Mouse (Mus musculus) left cerebral cortex, adult 2 months (tissue): ENCODE measurements at regions not wholly inside any gene's neighbourhood (a gene's known extent, or its start where the extent isn't known, plus 50 kb on each side); places are given as distances from the start of the nearest gene placed in this dataset.

Source experiments
- DNase-seq, 2 experiments: peaks; one replicate each; pipeline ENCODE4 v3.0.0; 2021 to 2022; ENCODE audit warnings: low spot score in 2 of 2, mixed read lengths in 1 of 2; ENCODE audit errors: extremely low spot score in 1 of 2
- H3K27ac ChIP-seq: fragments of 200-600 bp; 2 replicates; pipeline ENCODE4 v1.8.1; 2022
- H3K4me3 ChIP-seq: fragments of 200-600 bp; 2 replicates; pipeline ENCODE4 v1.8.1; 2022
- CTCF ChIP-seq: fragments of 200-600 bp; IDR thresholded peaks from 2 replicates; pipeline ENCODE4 v1.8.1; 2022; ENCODE audit warnings: antibody characterized with exemption, mild to moderate bottlenecking, moderate library complexity
- intact Hi-C: fragments of 180-260 bp; cut with DNase I; formaldehyde crosslinking; loops from one replicate; pipeline ENCODE4 v1.15.1; 2025

DNA sequence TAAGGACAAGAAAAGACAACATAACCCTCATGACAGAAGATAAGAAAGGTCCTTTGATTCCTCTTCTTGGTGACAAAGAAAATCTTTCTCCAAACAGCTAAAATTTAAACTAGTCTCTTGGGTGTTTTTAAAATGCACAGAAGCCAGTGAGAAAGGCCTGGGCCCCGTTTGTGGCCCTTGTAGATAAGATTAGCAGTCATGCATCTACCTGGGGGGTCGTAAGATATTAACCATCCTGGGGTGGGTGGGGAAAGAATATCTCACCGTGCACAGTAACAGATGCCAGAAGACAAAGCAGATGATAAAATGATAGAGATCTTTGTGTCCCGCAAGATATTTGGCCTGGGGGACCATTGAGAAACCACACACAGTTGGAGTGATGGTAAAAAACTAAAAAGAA is 51.5 kb upstream of the Atp2b1 start:
- intact Hi-C loops, result no loop called here
- H3K27ac ChIP-seq, result no peak overlapping the region
- no peak for DNase-seq
- no peak overlapping the region for H3K4me3 ChIP-seq
- no peak for TF ChIP-seq CTCF

DNA sequence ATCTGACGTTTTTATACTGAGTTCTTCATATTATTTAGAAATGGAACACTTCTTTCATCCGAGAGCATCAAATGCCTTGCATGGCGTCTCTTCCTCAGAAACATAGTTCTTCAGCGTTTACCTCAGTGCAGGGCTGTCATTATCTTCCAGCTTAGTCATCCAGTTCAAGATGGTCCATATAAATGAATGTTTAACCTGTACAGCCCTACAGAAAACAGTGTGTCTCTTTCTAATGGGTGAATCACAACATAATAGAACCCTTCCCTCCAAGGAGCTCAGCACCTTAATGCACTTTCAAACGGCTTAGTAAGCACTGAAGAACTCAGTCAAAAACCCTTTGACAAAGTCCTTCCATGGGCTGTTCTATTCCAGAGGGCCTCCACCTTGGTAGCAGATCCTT is 49.8 kb upstream of the Atp2b1 start:
- intact Hi-C loops, result no loop called here

More for the DNA sequence above, 49.8 kb upstream of the Atp2b1 start:
- DNase-seq, result no peak
- H3K27ac ChIP-seq, result no peak overlapping the region
- TF ChIP-seq CTCF, result no peak
- no peak overlapping the region for H3K4me3 ChIP-seq
